Mouse (Mus musculus) fat pad, adult 2 months (tissue): ENCODE measurements around the gene Clip2.
"Not testable (repeated sequence)": the region's sequence is repeated elsewhere in the genome, so short reads cannot be mapped to it uniquely, and the experiment has no call there.

ENCODE experiments used
- DNase-seq: peaks from one replicate; pipeline ENCODE4 v3.0.0-alpha.2; 2011; ENCODE audit warnings: low read depth, low spot score; ENCODE audit errors: extremely low read depth

The Clip2 gene

GRCm38 (mm10) chr5:134491712-134492417 lies 60.4 kb downstream of the Clip2 start:
- no peak for DNase-seq

GRCm38 (mm10) chr5:134491206-134491605 lies 61.0 kb downstream of the Clip2 start:
- DNase-seq, result no peak

- DNase-seq, result no peak
Observed at GRCm38 (mm10) chr5:134490465-134490864, 61.8 kb downstream of the Clip2 start.

GRCm38 (mm10) chr5:134489583-134489982 lies 62.7 kb downstream of the Clip2 start:
- DNase-seq, result no peak

DNA sequence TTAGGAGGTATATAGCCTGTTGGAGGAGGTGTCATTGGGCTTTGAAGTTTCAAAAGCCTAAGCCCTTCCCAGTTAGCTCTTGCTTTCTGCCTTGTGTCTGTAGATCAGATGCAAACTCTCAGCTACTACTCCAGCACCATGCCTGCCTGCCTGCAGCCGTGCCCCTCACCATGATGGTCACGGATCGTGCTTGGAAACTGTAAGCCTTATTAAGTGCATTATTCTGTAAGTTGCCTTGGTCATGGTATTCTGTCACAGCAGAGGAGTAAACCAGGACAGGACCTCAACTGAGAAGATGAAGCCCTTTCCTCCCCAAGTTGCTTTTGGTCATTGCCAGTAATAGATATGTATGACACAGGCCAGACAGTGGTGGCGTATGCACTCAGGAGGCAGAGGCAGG lies 63.6 kb downstream of the Clip2 start:
- DNase-seq, result no peak

GRCm38 (mm10) chr5:134488042-134488441 lies 64.2 kb downstream of the Clip2 start:
- no peak for DNase-seq

DNA sequence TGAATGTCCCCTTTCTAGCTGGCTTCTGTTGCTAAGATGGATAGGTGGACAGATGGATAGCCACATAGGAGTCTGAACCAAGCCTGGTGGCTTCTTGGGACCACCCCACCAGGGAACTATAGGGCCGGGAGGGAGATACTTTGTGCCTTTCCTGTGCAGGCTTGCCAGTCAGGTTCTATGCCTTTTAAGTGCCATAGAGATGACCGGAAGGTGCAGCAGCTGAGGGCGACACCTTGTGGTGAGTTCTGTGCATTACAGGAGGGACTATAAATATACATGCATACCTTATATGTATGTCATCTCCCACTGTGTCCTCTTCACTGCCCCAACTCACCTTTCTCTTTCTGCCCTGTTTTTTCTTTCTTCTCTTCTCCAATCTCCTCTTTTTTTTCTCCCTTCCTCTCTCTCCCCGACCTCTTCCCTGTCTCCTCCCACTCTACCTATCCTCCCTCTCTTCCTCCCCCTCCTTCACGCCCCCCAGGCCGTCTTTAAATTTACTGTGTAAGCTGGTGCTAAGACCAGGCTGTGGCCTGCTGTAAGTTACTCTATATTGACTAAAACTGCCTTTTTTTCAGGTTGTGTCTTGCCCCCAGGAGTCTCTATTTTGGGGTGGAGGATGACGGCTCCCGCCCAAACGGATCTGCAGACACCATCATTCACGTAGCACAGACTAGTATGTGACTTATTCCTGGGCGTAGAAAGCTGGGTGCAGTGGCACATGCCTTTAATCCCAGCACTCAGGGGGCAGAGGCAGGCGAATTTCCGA lies 66.2 kb downstream of the Clip2 start:
- no peak for DNase-seq

- no peak for DNase-seq
Observed at GRCm38 (mm10) chr5:134485183-134485730, 67.0 kb downstream of the Clip2 start.

- no peak for DNase-seq
Observed at GRCm38 (mm10) chr5:134483291-134483690, 68.9 kb downstream of the Clip2 start.

- DNase-seq, result no peak
Observed at GRCm38 (mm10) chr5:134482331-134482730, 69.9 kb downstream of the Clip2 start.

DNA sequence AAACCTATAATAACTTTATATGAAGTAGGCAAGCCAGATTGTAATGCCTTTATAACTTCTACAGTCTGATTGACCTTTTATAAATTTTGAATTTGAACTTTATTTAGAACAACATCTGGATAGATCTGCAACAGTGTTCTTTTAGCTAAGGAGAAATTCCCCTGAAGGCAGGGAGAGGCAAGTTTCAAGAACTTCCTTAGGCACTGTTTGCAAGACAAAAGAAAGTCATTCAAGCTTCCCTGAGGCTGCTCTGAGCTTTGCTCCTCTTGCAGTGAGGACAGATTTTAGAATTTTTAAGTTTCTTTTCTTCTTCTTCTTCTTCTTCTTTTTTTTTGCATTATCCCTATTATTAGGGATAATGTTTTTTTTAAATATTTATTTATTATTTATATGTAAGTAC lies 73.3 kb downstream of the Clip2 start:
- not testable (repeated sequence) for DNase-seq

GRCm38 (mm10) chr5:134475686-134476085 lies 76.5 kb downstream of the Clip2 start:
- DNase-seq, result not testable (repeated sequence)

DNA sequence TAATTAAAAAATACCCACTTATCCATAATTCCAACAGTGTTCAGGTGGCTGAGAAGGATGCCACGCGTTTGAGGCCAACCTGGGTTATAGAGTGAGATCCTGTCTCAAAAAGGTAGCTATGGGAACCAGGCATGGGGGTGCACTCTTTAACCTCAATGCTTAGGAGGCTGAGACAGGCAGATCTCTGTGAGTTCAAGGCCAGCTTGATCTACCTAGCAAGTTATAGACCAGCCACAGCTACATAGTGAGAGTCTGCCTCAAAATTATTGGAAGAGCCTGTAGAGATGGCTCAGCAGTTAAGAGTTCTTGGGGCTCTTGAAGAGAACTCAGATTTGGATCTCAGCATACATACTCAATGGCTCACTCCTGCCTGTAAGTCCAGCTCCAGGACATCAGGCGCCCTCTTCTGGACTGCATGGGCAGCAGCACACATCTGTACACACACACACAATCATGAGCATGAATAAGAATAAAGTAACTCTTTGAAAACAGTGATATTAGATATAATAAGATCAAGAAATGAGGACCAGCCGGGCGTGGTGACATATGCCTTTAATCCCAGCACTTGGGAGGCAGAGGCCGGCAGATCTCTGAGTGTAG lies 77.1 kb downstream of the Clip2 start:
- no peak for DNase-seq

- no peak for DNase-seq
Observed at GRCm38 (mm10) chr5:134473902-134474301, 78.3 kb downstream of the Clip2 start.

DNA sequence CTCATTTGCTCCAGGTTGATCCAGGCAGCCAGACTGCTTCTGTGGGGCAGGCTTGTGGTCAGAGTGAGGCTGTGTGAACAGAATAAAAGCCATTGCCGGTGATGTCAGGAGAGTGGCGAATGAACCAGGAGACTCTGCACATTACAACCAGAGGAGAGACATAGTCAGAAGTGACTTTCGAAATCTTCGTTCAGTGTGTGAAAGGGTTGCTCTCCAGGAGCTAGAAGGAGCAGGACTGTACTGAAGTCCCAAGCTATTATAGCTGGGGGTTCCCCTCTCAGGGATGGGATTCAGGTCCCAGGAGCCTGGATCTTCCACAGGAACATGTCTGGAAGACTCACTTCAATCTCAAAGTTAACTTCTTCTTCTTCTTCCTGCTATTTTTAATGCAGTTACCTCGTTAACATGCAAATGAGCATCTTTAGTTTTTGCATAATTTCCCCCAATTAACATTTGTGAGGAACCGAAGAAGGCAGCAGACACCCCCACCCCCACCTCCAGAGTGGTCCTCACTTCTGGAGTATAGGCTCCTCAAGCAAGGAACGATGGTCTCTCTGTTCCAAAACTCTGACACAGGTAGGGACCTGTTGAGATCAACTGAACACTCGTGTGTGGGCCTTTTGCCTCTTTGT lies 81.6 kb downstream of the Clip2 start:
- DNase-seq, result no peak

DNA sequence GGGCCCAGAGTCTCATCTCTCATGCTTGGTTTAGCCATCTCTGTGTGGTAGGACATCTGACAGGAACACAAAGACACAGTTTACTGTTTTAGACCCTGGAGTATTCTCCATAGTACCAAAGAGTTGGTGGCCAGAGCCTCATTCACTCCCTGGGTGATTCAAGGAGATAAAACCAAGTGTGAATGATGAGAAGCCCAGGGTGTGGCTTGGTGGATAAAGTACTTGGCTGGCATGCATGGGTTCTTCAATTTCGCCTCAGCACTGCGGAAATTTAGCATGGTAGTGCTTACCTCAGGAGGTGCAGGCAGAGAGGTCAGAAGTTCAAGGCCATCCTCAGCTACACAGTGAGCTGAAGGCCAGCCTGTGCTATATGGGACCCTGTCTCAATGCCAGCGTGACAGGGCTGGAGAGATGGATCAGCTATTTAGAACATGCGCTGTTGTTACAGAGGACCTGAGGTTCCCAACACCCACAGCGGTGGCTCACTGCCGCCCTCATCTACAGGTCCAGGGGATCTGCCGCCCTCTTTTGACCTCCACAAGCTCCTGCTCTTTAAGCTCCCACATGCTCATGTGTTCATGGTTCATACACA lies 82.6 kb downstream of the Clip2 start:
- no peak for DNase-seq

GRCm38 (mm10) chr5:134468158-134468765 lies 84.0 kb downstream of the Clip2 start:
- DNase-seq, result no peak

GRCm38 (mm10) chr5:134467030-134467549 lies 85.1 kb downstream of the Clip2 start:
- DNase-seq, result no peak

GRCm38 (mm10) chr5:134466296-134467029 lies 85.8 kb downstream of the Clip2 start:
- DNase-seq, result no peak

DNA sequence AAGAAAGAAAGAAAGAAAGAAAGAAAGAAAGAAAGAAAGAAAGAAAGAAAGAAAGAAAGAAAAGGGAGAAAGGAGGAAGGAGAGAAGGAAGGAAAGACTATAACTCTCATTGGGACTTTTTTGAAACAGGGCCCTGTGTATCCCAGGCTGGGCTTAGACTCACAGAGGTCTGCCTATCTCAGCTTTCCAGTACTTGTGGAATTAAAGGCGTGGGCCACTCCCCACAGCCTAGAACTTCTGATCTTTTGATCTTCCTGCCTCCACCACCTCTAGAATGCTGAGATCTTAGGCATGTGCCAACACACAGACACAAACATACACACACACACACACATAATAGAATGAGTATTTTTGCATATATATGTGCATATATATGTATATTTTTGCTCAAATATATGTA lies 87.0 kb downstream of the Clip2 start:
- DNase-seq, result no peak
